Mouse (Mus musculus) lung, embryonic 15.5 days (tissue): Measurements from ENCODE around the gene Tshz2. TPM values are rescaled to one million over a fixed set of nuclear protein-coding genes. Genes with fewer than 3 reads are reported as not detected.
A peak's percentile ranks its signal among the peaks of the same experiment; 100 is the strongest.

ENCODE experiments used
- ATAC-seq: fragments of 200-750 bp; cut with Nextera tagmentation; 2 replicates; pipeline ENCODE4 v1.8.0; 2017; ENCODE audit warnings: moderate number of reproducible peaks, borderline replicate concordance; ENCODE audit not compliant: low FRiP score, low TSS enrichment; ENCODE audit errors: extremely low read depth
- H3K27ac ChIP-seq: fragments of 300-500 bp; sonication (generic); 2 replicates; pipeline ENCODE4 v1.5.1; 2015; ENCODE audit warnings: moderate library complexity, mild to moderate bottlenecking, inconsistent platforms
- H3K27me3 ChIP-seq: fragments of 300-500 bp; sonication (generic); 2 replicates; pipeline ENCODE4 v1.6.1; 2015; ENCODE audit warnings: inconsistent platforms
- H3K36me3 ChIP-seq: fragments of 300-500 bp; sonication (generic); 2 replicates; pipeline ENCODE4 v1.6.1; 2015; ENCODE audit warnings: inconsistent platforms
- H3K4me1 ChIP-seq: fragments of 300-500 bp; sonication (generic); 2 replicates; pipeline ENCODE4 v1.6.1; 2015; ENCODE audit warnings: inconsistent platforms
- H3K4me2 ChIP-seq: fragments of 300-500 bp; sonication (generic); 2 replicates; pipeline ENCODE4 v1.6.1; 2015; ENCODE audit warnings: inconsistent platforms, mild to moderate bottlenecking, moderate library complexity
- H3K4me3 ChIP-seq: fragments of 300-500 bp; sonication (generic); 2 replicates; pipeline ENCODE4 v1.5.1; 2015; ENCODE audit warnings: mild to moderate bottlenecking, inconsistent platforms
- H3K9ac ChIP-seq: fragments of 300-500 bp; sonication (generic); 2 replicates; pipeline ENCODE4 v1.6.1; 2015; ENCODE audit warnings: inconsistent platforms
- H3K9me3 ChIP-seq: fragments of 300-500 bp; sonication (generic); 2 replicates; pipeline ENCODE4 v1.6.1; 2016; ENCODE audit warnings: inconsistent platforms
- WGBS: fragments of 180-500 bp; shearing (Covaris S2); methylation state at CpG from one replicate; pipeline ENCODE4 v1.1.7; 2015; 5-methylcytosine and 5-hydroxymethylcytosine counted together
- polyA plus RNA-seq: library from polyadenylated mRNA; unstranded; fragments of >200 nt; fragmentation: Nextera tagmentation; extraction: Ambion mirVana; gene quantifications from 2 replicates; pipeline ENCODE4 v1.2.1, GENCODE M21; 2015

Gene Tshz2
- polyA plus RNA-seq, 1 experiment from 2014 or later: 7.5 TPM

GRCm38 (mm10) chr2:169721793-169722326 lies 89.0 kb downstream of the Tshz2 start:
- 70% methylated on average over 18 of the region's 18 CpGs for WGBS
- no peak overlapping the region for H3K27ac ChIP-seq
- no peaks in the 10 kb centered on the region for H3K36me3 ChIP-seq
- ATAC-seq: no peak
- no peak overlapping the region for H3K9ac ChIP-seq
- H3K9me3 ChIP-seq: no peaks in the 10 kb centered on the region
- no peaks in the 10 kb centered on the region for H3K27me3 ChIP-seq
- no peak overlapping the region for H3K4me3 ChIP-seq
- H3K4me2 ChIP-seq: no peak overlapping the region
- peaks cover 39% of the 10 kb centered on the region for H3K4me1 ChIP-seq

- H3K9ac ChIP-seq: no peak overlapping the region
- no peak overlapping the region for H3K4me2 ChIP-seq
- no peaks in the 10 kb centered on the region for H3K27me3 ChIP-seq
- H3K4me3 ChIP-seq: no peak overlapping the region
- no peak for ATAC-seq
- H3K36me3 ChIP-seq: no peaks in the 10 kb centered on the region
- H3K9me3 ChIP-seq: no peaks in the 10 kb centered on the region
- peaks cover 39% of the 10 kb centered on the region for H3K4me1 ChIP-seq
- no peak overlapping the region for H3K27ac ChIP-seq
- 50% methylated on average over 6 of the region's 6 CpGs for WGBS
Observed at GRCm38 (mm10) chr2:169722341-169722740, 89.5 kb downstream of the Tshz2 start.

GRCm38 (mm10) chr2:169723645-169724462 lies 91.0 kb downstream of the Tshz2 start:
- Histone ChIP-seq H3K4me3 (no peak overlapping the region), H3K9me3 (no peaks in the 10 kb centered on the region), H3K9ac (no peak overlapping the region), H3K27ac (peak overlapping the region; percentile 85), H3K4me1 (peaks cover 50% of the 10 kb centered on the region), H3K36me3 (no peaks in the 10 kb centered on the region), H3K4me2 (peak overlapping the region; percentile 41), H3K27me3 (no peaks in the 10 kb centered on the region)
- WGBS: 16% methylated on average over 24 of the region's 24 CpGs
- ATAC-seq: peak; percentile 87

DNA sequence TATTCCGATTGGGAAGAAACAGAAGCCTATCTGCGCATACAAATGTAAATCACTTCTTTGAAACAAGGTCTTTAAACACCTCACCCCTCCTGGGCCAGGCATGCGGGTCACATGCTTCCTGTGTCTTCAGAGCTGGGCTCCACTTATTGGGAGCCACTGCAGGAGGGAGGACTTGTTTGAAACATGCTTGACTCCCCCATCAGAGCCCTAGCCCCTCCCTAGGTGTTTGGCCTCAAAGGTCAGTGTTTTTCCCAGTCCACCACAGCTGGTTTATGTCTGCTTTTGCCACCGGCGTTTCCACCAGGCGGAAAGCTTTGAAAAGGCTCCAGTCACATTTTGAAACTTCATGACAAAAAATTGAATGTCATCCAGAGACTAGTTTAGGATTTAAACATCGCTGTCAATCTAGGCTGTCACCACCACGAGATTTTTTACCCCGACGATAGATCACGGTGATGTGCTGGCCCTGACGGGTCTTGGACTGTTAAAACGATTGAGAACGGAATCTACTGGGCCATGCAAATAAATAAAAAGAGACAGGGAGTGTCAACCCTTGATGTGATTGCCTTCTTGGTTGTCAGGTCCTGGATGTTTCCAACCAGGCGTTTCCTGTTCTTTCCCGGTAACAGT lies 96.0 kb downstream of the Tshz2 start:
- ATAC-seq: peak; percentile 68; the same call in 1 of the 2 replicates
- Histone ChIP-seq H3K4me1 (peaks cover 42% of the 10 kb centered on the region), H3K4me2 (no peak overlapping the region), H3K9ac (no peak overlapping the region), H3K9me3 (no peaks in the 10 kb centered on the region), H3K27ac (no peak overlapping the region), H3K36me3 (no peaks in the 10 kb centered on the region), H3K27me3 (no peaks in the 10 kb centered on the region), H3K4me3 (no peak overlapping the region)
- WGBS: 35% methylated on average over 16 of the region's 16 CpGs

DNA sequence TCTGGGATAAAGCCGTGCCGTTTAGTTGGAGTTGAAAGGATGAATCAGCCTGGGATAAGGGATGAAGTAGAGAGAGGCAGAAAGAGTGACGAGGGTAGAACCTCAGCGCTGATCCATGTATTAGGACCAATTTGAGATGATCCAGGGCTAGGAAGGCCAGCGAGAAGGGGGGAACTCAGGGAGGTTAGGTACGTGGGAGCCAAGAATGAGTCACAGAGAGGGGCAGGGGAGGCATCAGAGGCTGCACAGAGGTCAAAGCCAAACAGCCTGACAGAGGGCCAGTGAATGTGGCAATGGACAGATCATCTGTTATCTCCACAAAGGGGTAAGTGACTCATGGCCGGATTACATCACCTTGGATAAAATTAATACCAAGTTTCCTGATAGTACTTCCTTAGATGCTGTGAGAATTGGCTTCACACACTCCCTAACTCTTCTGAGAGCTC lies 97.8 kb downstream of the Tshz2 start:
- H3K9me3 ChIP-seq: no peaks in the 10 kb centered on the region
- no peak for ATAC-seq
- H3K9ac ChIP-seq: no peak overlapping the region
- no peak overlapping the region for H3K4me2 ChIP-seq
- no peak overlapping the region for H3K4me3 ChIP-seq
- peaks cover 33% of the 10 kb centered on the region for H3K4me1 ChIP-seq
- H3K27ac ChIP-seq: no peak overlapping the region
- H3K36me3 ChIP-seq: no peaks in the 10 kb centered on the region
- H3K27me3 ChIP-seq: no peaks in the 10 kb centered on the region
- WGBS: 64% methylated on average over 7 of the region's 7 CpGs

DNA sequence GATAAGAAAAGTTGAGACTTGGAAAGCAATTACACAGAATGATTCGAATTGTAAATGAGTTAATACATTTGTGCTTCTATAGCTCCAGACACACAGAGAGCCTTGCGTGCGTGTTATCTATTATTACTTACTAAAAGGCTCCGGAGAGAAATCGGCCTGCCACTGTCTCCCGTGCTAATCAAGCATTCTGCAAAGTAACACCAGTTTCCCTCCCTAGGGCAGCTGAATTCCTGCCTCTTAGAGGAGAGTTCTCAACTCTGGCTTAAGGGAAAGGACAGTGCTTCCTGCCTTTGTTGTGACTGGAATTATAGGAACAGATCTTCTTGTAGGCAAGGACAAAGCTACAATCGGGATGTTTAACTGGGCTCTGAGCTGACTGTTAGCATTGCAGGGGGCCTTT lies 101.2 kb downstream of the Tshz2 start:
- Histone ChIP-seq H3K4me2 (no peak overlapping the region), H3K9ac (no peak overlapping the region), H3K27ac (no peak overlapping the region)

DNA sequence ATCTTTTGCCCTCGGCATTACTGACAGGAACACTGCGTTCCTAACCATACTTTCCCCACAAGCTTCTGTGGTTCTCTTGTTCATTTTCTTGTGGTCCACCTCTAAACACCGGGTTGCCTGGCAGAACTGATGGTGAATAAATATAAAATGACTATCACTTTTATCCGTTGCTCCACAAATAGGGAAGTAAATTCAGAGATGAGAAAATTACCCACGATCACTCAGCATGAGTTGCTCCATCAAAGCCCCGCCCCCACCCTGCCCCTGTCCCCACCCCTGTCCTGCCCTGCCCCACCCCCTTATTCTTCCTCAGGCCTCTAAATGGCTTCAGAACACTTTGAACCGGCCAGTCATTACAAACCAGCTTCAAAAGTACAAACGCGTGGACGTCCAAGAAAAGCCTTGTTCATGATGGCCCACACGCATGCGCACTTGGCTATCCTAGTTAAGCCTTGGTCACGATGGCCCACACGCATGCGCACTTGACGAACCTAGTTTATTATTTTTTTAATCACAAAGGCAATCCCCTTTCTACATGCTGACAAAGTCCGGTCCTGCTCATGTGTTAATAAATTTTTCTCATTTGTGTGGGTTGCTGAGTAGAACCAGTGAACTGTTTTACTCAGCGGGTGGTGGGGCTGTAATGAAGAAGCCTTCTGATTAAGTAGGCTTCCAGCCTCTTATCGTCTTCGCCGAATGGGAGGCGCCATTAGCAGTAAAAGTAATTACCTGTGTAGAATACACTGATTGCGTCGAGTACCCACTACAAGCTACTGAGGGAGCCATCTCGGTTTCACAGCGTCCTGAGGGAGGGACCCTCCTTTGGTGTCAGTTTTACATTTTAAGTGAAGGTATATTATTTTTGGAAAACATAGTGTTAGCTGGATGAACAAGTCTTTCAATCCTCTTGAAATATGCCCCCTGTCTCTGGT lies 102.9 kb downstream of the Tshz2 start:
- Histone ChIP-seq H3K4me3 (no peak overlapping the region), H3K9ac (no peak overlapping the region), H3K9me3 (no peaks in the 10 kb centered on the region), H3K36me3 (no peaks in the 10 kb centered on the region), H3K27me3 (no peaks in the 10 kb centered on the region), H3K4me2 (no peak overlapping the region), H3K4me1 (0 out of 2 replicates have a peak, but pooled peaks cover 3% of the 10 kb centered on the region), H3K27ac (no peak overlapping the region)
- 87% methylated on average over 26 of the region's 26 CpGs for WGBS
- no peak for ATAC-seq

More for the DNA sequence above, 101.2 kb downstream of the Tshz2 start:
- H3K27me3 ChIP-seq: no peaks in the 10 kb centered on the region
- no peaks in the 10 kb centered on the region for H3K36me3 ChIP-seq
- H3K4me1 ChIP-seq: peaks cover 19% of the 10 kb centered on the region
- WGBS: 61% methylated on average over 7 of the region's 7 CpGs
- no peaks in the 10 kb centered on the region for H3K9me3 ChIP-seq
- ATAC-seq: no peak
- H3K4me3 ChIP-seq: no peak overlapping the region

- WGBS: 86% methylated on average over 10 of the region's 10 CpGs
- Histone ChIP-seq H3K4me3 (no peak overlapping the region), H3K27ac (no peak overlapping the region)
Observed at GRCm38 (mm10) chr2:169740996-169741395, 108.2 kb downstream of the Tshz2 start.

GRCm38 (mm10) chr2:169742791-169743190 lies 110.0 kb downstream of the Tshz2 start:
- Histone ChIP-seq H3K27ac (no peak overlapping the region), H3K4me3 (no peak overlapping the region), H3K9ac (no peak overlapping the region), H3K4me2 (no peak overlapping the region), H3K9me3 (no peaks in the 10 kb centered on the region), H3K36me3 (no peaks in the 10 kb centered on the region), H3K27me3 (no peaks in the 10 kb centered on the region), H3K4me1 (peaks cover 10% of the 10 kb centered on the region)
- no peak for ATAC-seq
- 32% methylated on average over 2 of the region's 2 CpGs for WGBS

More at GRCm38 (mm10) chr2:169740996-169741395, 108.2 kb downstream of the Tshz2 start:
- peaks cover 10% of the 10 kb centered on the region for H3K4me1 ChIP-seq
- no peaks in the 10 kb centered on the region for H3K9me3 ChIP-seq
- no peak overlapping the region for H3K4me2 ChIP-seq
- no peaks in the 10 kb centered on the region for H3K27me3 ChIP-seq
- H3K36me3 ChIP-seq: no peaks in the 10 kb centered on the region
- no peak overlapping the region for H3K9ac ChIP-seq
- ATAC-seq: no peak

GRCm38 (mm10) chr2:169743294-169743693 lies 110.5 kb downstream of the Tshz2 start:
- Histone ChIP-seq H3K9ac (no peak overlapping the region), H3K4me3 (no peak overlapping the region), H3K27ac (no peak overlapping the region), H3K4me2 (no peak overlapping the region), H3K36me3 (no peaks in the 10 kb centered on the region), H3K27me3 (no peaks in the 10 kb centered on the region), H3K9me3 (no peaks in the 10 kb centered on the region), H3K4me1 (peaks cover 10% of the 10 kb centered on the region)
- no peak for ATAC-seq
- 51% methylated on average over 6 of the region's 6 CpGs for WGBS

GRCm38 (mm10) chr2:169743910-169744309 lies 111.1 kb downstream of the Tshz2 start:
- WGBS: 37% methylated on average over 4 of the region's 4 CpGs
- H3K9ac ChIP-seq: no peak overlapping the region
- no peaks in the 10 kb centered on the region for H3K9me3 ChIP-seq
- H3K27ac ChIP-seq: no peak overlapping the region
- H3K4me3 ChIP-seq: no peak overlapping the region
- H3K36me3 ChIP-seq: no peaks in the 10 kb centered on the region
- no peak overlapping the region for H3K4me2 ChIP-seq
- H3K4me1 ChIP-seq: peaks cover 14% of the 10 kb centered on the region
- ATAC-seq: no peak
- no peaks in the 10 kb centered on the region for H3K27me3 ChIP-seq
